Mouse (Mus musculus) spleen, embryonic (tissue): ENCODE results near the gene Dusp5.

Experiments
- CTCF ChIA-PET: fragments of 350-600 bp; sonication (Branson Sonifier 250); formaldehyde crosslinking; loops from one replicate; lab custom pipeline; 2022; lab: Charles Lee

Gene Dusp5

GRCm38 (mm10) chr19:53528752-53529454 lies at the start of gene Dusp5:
TSS of gene Dusp5 (plus strand) at chr19:53529109.
- CTCF ChIA-PET: interaction anchor here (0.6 to 0.7 kb wide), 2 partner anchors 51 to 106 kb away, joined by 3 to 5 read pairs; no protein-coding TSS in a partner anchor

- CTCF ChIA-PET: no interaction called here
Measured at GRCm38 (mm10) chr19:53479590-53479989, 49.3 kb upstream of the Dusp5 start.

DNA sequence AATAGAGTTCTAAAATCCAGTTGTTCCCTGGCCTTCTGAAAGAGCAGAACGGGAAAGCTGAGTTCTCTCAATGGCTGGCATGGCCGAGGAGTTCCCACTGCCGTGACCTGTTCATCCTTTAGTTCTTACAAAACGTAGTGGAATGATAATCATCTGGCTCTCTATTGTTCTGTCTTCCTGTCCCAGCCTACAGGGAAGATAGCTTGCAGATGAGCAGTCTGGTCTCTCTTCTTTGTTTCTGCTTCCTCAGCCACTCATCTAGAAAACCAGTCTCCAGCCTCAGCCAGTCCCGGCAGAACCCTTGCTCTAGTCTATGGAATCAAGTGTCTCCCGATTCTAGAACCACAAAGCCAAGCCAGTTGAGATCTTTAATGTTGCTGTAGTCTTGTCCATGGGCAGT lies 46.8 kb upstream of the Dusp5 start:
- CTCF ChIA-PET: no interaction called here

- CTCF ChIA-PET: no interaction called here
Measured at GRCm38 (mm10) chr19:53482527-53482926, 46.4 kb upstream of the Dusp5 start.

- CTCF ChIA-PET: no interaction called here
Measured at GRCm38 (mm10) chr19:53483984-53484383, 44.9 kb upstream of the Dusp5 start.

DNA sequence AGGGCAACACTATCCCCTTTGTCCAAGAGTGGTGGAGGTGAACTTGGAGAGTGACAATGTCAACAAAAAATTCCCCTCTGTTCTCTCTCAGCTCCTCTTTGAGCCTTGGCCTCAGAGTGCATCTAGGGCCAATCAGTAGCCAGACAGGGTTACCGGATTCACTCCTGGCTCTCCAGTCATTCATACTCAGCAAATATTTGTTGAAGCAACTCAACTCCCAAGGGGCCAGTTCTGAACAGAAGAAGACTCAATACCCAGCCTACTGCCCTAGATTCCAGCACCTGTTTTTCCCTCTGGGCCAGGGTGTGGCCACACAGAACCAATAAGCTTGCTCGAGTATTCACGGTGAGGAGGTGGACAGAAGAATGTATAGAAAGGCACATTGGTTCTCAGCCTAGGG lies 44.0 kb upstream of the Dusp5 start:
- CTCF ChIA-PET: interaction anchor here (0.5 kb wide), 1 partner anchor 16 kb away, joined by 3 read pairs; no protein-coding TSS in a partner anchor

GRCm38 (mm10) chr19:53489187-53489586 lies 39.7 kb upstream of the Dusp5 start:
- CTCF ChIA-PET: interaction anchor here (0.6 kb wide), 1 partner anchor 23 kb away, joined by 5 read pairs; no protein-coding TSS in a partner anchor

DNA sequence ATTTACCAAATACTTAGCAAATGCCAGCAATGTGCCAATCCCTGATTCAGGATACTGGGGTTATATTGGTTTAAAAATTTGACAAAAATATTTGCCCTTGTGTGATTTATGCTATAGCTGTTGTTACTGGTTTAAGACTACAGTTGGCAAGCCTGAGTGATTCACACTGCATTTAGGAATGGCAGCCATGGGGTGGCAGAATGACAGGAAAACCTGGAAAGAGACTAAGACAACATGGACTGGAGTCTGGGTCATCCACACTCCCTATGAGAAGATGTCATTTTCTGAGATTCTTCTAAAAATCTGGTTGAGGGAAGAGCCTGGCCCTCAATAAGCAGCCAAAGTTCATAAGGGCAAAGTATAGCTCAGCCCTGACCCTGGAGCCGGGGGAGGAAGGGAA lies 39.0 kb upstream of the Dusp5 start:
- CTCF ChIA-PET: no interaction called here

- CTCF ChIA-PET: no interaction called here
Measured at GRCm38 (mm10) chr19:53490898-53491297, 38.0 kb upstream of the Dusp5 start.

- CTCF ChIA-PET: no interaction called here
Measured at GRCm38 (mm10) chr19:53492528-53492927, 36.4 kb upstream of the Dusp5 start.

GRCm38 (mm10) chr19:53493866-53494265 lies 35.0 kb upstream of the Dusp5 start:
- CTCF ChIA-PET: no interaction called here

GRCm38 (mm10) chr19:53497910-53498309 lies 31.0 kb upstream of the Dusp5 start:
- CTCF ChIA-PET: interaction anchor here (0.6 kb wide), 1 partner anchor 12 kb away, joined by 3 read pairs; no protein-coding TSS in a partner anchor

GRCm38 (mm10) chr19:53499049-53499448 lies 29.9 kb upstream of the Dusp5 start:
- CTCF ChIA-PET: no interaction called here

DNA sequence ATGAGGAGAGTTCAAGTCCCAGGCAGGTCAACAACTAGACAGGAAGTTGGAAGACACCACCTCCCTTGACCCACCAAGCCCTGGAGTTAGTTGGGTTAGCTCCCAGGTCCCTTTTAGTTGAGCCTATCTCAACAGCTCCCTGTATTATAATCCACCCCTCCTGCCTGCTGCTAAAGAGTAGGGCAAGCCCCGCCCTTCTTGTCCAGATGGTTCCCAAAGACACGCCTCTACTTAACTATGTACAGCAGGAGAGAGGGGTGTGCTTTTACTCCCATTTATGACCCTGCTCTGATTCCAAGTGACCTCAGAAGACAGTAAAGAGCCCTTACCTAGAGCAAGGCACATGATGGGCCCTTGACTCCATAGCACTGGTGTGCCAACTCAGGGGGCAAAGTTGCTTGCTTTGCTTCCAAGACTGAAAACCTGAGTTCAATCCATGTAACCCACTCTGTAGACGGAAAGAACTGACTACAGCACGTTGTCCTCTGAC lies 29.4 kb upstream of the Dusp5 start:
- CTCF ChIA-PET: no interaction called here

DNA sequence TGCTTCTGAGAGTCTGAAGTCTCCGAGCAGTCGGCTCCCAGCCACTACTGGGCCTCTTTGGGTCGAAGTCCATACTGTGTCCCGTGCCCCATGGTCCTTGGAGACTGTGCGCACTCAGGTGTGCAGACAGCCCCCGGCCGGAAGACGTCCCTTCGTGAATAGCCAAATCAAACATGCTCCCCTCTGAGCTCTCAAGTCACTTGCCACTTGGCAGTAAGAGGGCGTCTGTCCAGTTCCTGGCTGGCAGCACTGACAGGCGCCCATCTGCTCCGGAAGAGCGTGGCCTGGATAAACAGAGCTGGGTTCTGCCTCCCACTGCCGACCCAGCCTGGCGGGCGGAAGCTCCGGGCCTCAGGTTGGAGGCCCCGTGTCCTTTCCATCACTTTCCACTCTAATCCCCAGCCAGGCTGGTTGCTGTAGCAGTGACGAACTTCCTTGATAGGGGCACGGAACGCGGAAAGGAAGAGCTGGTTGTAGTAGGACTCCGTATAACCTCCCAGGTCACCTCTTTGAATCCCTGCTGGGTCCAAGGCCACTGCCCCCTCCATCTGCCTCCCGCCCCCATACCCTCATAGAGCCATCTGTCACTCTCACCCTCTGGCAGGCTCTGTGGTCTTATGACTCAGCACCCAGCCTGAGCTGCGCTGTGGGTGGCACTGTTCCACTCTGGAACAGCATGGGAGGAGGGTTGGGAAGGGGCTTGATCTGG lies 28.5 kb upstream of the Dusp5 start:
- CTCF ChIA-PET: no interaction called here

DNA sequence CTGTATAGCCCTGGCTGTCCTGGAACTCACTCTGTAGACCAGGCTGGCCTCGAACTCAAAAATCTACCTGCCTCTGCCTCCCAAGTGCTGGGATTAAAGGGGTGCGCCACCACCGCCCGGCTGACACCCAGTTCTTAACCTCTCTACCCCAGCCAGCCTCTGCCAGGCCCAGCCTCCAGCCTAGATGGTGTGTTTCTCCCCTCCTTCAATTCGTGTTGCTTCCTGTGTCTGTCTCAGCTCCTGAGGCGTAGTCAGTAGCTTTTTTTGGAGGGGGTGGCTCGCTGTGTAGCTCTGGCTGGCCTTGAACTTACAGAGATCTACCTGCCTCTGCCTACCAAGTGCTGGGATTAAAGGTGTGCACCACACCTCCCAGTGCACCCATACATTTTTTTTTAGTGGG lies 27.7 kb upstream of the Dusp5 start:
- CTCF ChIA-PET: interaction anchor here (0.7 kb wide), 1 partner anchor 17 kb away, joined by 3 read pairs; no protein-coding TSS in a partner anchor

DNA sequence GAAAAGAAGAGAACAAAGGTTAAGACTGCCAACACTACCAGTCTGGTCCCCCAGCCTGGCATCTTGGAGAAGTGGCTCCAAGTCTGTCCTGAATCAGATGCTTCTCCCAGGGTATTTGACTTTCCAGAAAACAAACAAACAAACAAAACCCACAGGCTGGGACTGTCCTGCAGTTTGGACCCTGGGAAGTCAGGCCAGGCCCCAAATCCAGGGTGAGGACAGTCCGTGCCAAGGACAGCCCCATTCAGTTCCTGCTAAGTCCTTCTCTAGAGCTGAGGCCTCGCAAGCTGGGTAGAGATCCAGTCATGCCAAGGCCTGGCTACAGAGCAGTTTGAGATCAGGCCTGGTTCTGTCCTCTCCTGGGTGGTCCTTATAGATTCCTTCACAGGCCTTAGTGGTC lies 27.1 kb upstream of the Dusp5 start:
- CTCF ChIA-PET: interaction anchor here (0.6 kb wide), 1 partner anchor 102 kb away, joined by 6 read pairs; no protein-coding TSS in a partner anchor

DNA sequence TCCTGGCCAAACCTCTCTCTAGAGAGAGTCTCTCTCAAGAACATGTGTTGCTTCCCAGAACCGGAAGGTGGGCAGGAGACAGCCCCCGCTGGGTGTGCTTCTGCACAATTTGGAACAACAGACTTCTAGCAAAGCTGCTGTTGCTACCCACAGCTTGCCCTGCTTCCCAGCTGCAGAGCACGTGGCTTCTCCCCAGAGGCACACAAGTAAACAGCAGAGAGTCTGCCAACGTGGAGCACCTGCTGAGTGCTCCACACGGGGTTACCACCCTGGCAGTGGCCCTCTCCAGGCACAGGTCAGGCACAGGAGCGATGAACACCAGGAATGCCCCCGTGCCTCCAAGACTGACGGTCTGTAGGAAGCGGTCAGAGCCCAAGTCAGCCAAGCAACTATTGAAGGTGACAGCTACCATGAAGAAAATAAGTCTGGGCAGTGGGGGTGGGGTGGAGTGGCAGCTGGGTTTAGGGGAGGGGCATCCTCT lies 26.0 kb upstream of the Dusp5 start:
- CTCF ChIA-PET: interaction anchor here (0.6 to 0.7 kb wide), 2 partner anchors 38 to 495 kb away, joined by 5 to 6 read pairs; no protein-coding TSS in a partner anchor

- CTCF ChIA-PET: interaction anchor here (0.6 kb wide), 1 partner anchor 73 kb away, joined by 3 read pairs; no protein-coding TSS in a partner anchor
Measured at GRCm38 (mm10) chr19:53504181-53504580, 24.7 kb upstream of the Dusp5 start.

DNA sequence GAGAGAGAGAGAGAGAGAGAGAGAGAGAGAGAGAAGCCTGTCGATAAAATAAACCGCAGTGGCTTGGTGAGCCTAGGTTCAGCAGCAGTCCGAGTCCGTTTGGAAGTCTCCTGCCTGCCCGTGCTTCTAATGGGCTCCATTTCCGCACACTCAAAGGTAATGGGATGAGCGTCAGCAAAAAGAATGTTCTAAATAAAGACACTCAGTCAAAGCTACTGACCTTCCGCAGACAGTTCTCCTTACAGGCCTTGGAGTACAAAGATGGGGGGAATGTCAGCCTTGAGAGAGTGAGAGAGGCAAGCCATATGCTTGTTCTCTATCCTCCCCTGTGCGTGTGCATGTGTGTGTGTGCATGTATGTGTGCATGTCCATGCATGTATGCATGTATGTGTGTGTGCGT lies 23.2 kb upstream of the Dusp5 start:
- CTCF ChIA-PET: interaction anchor here (0.7 kb wide), 1 partner anchor 72 kb away, joined by 5 read pairs; no protein-coding TSS in a partner anchor

DNA sequence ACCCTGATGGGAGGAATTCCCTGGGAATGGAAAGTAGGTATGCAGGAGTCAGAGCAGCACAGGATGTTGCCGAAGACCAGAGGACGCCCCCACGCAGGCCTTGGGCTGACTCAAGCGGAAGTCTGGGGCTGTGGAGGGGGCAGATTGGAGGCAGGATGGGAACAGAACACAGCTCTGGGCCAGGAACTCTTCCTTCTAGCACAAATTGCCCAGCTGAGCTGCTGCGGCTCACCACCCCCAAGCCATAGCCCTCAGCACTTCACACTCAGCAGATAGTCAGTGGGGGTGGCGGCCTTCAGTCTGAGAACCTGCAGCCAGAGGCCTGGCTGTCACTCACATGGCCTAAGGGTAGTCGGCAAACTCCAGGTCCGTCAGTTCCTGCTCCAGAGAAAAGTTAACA lies 21.4 kb upstream of the Dusp5 start:
- CTCF ChIA-PET: no interaction called here
